Mouse (Mus musculus) ovary, postnatal 10 days (tissue): ENCODE results near the gene Sulf2.

Experiments used
- DNase-seq: peaks from one replicate; pipeline ENCODE4 v3.0.0; 2022; ENCODE audit warnings: low spot score

Gene Sulf2

GRCm38 (mm10) chr2:166051966-166052365 lies 103.5 kb downstream of the Sulf2 start:
- DNase-seq: no peak

DNA sequence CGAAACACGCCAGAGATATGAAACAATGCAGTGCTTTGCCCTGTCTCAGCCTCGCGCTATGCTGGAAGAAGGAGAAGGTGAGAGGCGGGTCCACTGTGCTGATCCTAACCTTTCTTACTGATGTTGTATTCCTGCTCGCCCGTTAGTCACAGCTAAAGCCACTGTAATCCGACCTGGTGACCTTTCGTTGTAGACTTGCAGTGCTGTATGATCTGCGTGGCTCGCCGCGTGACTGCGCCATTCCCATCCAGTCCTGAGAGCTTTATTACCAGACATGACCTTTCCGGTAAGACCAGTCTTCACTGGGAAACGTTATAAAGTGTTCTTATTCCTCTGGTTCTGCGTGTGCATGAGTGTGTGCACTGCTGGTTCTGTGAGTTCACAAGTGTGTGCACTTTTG lies 104.0 kb downstream of the Sulf2 start:
- no peak for DNase-seq

GRCm38 (mm10) chr2:166048852-166049251 lies 106.6 kb downstream of the Sulf2 start:
- no peak for DNase-seq

GRCm38 (mm10) chr2:166047931-166048330 lies 107.5 kb downstream of the Sulf2 start:
- no peak for DNase-seq

DNA sequence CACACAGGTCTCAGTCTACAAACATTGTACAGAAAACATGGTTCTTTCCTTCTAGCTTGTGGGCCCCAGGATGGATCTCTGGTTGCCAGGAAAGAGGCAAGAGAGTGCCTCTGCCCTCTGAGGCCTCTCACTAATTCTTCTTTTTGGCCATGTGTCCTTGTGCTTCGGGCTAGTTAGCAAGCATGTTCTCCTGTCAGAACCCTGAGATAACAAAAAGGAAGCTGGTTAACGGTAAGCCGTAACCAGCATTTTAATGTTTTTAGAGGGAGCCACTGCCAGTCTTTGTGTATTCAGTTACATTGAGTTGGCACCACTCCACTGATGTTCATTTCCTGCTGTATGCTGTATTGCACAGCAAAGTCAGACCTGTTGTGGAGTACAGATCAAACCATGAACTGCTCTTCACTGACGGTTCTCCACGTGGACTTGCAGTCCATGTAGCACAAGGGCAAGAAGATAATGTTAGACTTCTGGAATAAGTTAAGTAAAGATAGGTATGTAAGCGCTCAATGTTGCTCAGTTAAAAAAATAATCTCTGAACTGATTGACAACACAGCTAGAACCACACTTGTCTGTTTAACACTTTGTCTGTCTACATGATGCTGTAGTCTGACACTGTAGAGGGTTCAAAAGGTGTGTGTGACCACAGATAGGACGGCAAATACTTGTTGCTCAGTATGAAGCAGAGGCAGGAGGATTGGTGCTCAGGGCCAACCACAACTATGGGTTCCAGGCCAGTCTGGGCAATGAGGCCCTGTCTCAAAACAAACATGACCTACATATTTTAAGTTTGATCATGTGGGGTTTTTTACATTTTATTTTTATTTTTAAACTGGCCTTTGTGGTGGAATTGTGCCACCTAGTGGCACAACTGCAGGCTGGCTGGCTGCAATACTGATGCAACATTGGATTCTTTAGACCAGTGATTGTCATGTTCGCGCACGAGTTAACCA lies 109.6 kb downstream of the Sulf2 start:
- no peak for DNase-seq

GRCm38 (mm10) chr2:166045006-166045405 lies 110.5 kb downstream of the Sulf2 start:
- DNase-seq: no peak

- no peak for DNase-seq
Measured at GRCm38 (mm10) chr2:166042542-166042941, 112.9 kb downstream of the Sulf2 start.

DNA sequence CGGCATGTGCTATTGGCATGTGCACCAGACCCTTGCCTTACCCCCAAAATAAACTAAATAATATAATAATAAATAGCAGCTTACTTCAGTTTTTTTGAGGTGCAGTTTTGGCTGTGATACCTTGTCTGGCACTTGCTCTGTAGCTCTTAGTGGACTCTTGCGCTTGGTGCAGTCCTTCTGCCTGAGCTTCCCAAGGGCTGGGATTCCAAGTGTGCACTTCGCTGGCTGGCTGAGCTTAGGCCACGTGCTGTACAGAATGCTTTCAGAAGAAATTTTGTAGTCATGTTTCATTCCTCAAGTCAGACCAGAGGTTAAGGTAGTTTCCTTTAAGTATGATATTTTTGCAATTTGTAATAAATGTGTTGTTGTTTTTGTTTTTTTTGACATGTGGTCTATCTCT lies 115.8 kb downstream of the Sulf2 start:
- no peak for DNase-seq

DNA sequence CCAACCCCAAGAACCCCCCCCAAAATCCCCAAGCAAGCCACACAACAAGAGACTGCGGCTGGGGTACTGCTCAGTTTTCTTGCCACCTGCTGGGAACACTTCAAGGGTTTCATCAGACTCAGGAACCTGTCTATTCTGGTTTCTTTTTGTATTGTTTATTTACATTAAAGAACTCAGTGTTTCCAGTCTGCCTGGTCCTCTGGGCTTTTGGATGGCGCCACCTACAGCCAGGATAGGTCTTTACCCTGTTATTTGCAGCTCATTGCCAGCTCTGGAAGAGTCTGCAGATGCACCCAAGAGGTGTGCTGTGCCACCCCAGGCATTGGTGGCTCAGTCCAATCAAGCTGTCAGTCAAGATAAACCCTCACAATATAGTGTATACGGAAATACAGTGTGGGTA lies 119.7 kb downstream of the Sulf2 start:
- no peak for DNase-seq

GRCm38 (mm10) chr2:166034967-166035490 lies 120.4 kb downstream of the Sulf2 start:
- DNase-seq: no peak

DNA sequence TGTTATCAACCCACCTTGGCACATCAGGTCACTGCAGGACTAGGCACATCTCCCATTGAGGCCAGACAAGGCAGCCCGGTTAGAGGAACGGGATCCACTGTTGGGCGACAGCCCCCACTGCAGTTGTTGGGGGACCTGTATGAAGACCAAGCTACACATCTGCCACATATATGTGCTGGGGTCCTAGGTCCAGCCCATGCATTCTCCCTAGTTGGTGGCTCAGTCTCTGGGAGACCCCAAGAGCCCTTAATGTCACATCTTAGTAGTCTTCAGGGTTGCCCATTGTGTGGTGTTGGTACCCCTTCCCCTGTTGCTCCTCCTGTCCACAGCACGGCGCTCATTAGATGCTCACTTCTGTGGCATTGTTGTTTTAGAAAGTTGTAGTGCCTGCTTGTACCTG lies 122.8 kb downstream of the Sulf2 start:
- no peak for DNase-seq

- peak; percentile 27 for DNase-seq
Measured at GRCm38 (mm10) chr2:166031120-166031929, 124.1 kb downstream of the Sulf2 start.

DNA sequence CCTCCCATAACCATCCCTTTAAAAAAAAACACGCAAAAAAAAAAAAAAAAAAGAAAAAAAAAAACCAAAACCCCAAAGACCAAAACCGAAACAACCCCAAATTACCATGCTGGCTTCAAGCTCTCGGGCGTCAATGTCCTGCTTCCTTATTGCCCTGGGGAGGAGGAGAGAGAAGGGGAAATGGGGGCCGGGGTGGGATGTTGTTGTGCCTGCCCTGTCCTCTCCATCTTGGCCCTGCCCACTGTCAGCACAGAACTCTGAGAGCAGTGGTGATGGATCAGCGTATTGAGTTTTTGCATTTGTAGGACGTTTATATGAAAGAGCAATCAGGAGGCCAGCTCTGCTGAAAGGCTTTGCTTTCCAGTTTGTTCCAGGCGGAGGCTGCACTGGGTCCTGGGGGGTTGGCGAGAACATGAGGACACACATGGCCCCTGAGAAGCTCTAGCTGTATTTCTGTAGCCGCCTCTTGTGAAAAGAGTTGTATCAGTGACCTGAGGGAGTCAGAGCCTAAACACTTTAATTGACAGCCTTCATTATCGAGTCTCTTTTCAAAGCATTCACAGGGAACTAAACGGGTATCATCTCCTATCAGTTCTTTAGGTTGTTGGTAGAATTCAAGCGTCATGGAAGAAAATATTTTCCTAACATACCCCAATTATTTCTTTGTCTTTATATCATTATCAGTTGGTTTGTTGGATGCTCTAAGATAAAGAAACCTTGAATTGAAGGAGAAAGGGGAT lies 125.0 kb downstream of the Sulf2 start:
- no peak for DNase-seq

- DNase-seq: no peak
Measured at GRCm38 (mm10) chr2:166029232-166029631, 126.2 kb downstream of the Sulf2 start.

DNA sequence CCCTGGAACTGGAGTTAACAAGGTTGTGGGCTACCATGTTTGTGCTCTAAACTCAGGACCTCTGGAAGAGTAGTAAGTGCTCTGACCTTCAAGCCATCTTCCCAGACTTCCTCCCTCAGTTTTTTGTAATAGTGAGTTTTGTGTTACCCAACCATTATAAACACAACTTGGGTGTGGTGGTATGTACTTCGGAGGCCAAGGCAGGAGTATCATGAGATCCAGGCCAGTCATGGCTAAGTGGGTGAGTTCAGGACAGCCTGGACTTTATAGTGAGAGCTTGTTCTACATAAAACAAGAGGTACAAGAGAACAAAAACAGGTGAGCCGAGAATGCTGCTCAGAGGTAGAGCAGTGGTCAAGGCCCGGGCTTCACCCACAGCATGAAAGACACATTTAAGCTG lies 127.6 kb downstream of the Sulf2 start:
- DNase-seq: no peak

GRCm38 (mm10) chr2:166025943-166026342 lies 129.5 kb downstream of the Sulf2 start:
- no peak for DNase-seq

DNA sequence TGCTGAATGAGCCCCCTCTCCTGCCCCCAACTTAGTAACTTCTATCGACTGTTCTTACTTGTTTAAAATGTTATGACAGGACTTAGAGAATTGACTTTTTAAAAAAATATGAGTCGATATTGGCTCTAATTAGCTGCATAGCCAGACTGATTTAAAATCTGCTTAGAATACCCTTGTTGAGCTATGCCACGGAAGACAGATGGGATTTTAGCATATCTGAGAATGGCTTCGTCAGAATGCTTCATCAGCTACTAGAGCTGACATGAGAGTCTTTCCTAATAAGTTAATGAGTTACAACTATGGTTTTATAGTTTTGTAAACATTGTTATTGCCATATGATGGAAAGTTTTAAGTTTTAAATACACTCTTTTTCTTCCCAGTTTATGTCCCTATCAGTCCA lies 130.8 kb downstream of the Sulf2 start:
- no peak for DNase-seq

GRCm38 (mm10) chr2:166024079-166024478 lies 131.4 kb downstream of the Sulf2 start:
- DNase-seq: no peak
